Mouse (Mus musculus) forelimb bud, embryonic 11.5 days (tissue): ENCODE data around the gene Maats1.

Experiments
- DNase-seq: peaks from one replicate; pipeline ENCODE4 v3.0.0-alpha.2; 2012; ENCODE audit warnings: low read depth, low spot score

Maats1 gene

DNA sequence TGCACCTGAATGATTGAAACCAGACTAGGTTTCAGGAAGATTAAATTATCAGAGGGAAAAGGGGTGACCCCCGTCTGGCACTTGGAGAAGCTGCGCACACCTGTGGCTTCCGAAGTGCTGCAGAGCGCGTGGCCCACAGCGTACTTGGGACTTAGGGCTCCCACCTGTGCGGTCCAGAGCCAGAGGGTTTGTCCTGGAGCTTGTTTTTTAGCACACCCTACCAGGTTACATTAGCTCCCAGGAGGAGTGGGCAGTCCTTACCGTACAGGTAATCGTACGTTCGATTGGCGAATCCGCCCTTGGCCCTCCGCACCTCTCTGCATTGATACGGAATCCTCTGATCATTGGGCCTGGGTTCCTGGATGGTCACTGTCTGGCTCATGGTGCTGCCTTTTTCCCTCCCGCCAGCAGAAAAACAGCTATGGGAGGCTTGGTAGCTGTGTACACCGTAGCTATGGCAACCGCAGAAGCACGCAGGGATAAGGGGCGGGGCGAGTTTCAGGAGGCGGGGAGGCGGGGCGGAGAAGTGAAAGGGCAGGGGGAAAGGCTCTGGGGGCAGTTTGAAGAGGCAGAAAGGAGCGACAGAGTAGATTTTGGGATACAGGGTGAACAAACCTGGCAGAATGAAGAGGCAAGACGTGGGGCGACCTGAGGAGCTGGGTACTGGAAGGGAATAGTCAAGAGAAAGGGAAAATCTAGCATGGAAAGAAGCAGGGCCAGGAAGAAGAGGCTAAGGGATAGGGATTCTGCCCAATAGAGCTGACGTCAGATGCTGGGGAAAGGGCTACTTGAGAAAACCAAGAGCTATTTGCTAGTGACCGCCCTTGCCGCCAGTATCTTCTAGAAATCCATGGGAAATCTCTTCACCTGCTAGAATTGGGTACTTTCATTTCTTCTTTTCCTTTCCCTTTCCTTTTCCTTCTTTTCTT, at the start of gene Maats1:
Maats1 (minus strand) TSS at position 748 of the 929 bp plus-strand sequence.
- DNase-seq: peak; percentile 84

DNA sequence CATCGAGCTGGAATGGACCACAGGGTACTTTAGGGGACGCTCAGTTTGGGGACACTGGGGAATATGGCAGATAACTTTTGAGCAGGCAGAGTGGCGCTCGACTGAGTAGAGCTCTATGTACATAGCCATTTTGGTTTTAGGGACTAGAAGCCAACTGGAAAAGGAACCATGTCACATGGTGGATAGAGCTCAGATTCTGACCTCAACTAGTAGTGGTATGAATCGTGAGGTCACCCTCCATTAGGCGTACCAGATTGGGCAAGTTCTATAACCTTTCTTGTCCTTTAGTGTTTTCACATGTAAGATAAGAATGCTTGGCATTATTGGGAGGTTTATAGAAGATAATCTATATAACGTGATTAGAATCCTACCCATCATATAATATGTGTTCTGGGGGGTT, 48.4 kb upstream of the Maats1 start:
- DNase-seq: no peak

GRCm38 (mm10) chr16:38389284-38389893, 47.4 kb upstream of the Maats1 start:
- no peak for DNase-seq

DNA sequence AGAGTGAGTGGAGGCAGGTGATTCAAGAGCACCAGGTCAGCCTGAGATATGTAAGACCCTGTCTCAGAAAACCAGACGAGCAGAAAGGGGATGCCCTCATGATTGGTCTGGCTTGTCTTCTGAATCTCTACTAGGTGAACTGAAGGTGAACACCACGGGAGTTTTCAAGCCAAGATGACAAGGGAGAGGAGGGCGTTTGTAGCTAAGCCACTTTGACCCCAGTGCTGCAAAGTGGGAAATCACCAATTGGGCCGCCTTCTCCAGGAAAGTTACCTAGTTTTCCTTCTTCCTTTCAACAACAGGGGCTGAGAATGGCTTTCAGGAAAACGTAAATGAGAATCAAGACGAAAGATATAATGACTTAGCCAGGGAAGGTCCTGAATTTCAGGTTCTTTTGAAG, 46.8 kb upstream of the Maats1 start:
- no peak for DNase-seq

DNA sequence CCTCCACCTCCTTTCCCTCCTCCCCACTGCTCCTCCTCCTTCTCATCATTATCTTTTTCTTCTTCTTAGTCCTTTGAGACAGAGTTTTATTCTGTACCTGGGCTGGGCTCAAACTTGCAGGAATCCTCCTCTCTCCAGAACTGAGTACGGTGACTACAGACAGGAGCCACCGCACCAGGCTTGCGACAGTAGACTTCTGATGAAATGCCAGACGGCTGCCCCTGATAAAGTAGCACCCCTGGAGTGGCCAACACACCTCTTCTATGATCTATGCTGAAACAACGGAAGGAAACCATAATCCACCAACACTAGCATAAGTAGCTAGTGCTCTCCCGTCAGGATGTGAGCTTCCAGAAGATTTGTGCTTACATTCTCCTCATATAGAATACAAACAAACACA, 45.4 kb upstream of the Maats1 start:
- no peak for DNase-seq

- no peak for DNase-seq
Observed at GRCm38 (mm10) chr16:38385700-38386099, 43.8 kb upstream of the Maats1 start.

- no peak for DNase-seq
Observed at GRCm38 (mm10) chr16:38385184-38385634, 43.3 kb upstream of the Maats1 start.

- no peak for DNase-seq
Observed at GRCm38 (mm10) chr16:38383683-38384082, 41.7 kb upstream of the Maats1 start.

- DNase-seq: no peak
Observed at GRCm38 (mm10) chr16:38379926-38380325, 38.0 kb upstream of the Maats1 start.

DNA sequence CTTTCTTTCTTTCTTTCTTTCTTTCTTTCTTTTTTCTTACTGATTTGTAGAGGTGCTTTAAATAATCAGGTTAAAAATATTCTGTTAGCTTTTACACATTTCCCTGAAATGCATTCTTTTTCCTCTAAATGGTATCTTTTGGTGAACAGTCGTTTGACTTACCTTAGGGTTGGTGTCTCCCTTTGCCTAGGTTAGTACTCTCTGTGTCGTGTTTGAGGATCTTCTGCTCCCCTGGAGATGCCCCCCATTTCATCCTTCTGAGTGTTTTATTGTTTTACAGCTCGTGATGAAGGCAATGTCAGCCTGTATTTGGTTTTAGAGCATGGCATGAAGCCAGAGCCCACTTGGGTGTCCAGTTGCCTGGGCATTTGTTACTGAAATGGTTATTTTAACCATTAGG, 37.5 kb upstream of the Maats1 start:
- no peak for DNase-seq

GRCm38 (mm10) chr16:38379088-38379487, 37.1 kb upstream of the Maats1 start:
- DNase-seq: no peak

GRCm38 (mm10) chr16:38378591-38378990, 36.6 kb upstream of the Maats1 start:
- DNase-seq: no peak

GRCm38 (mm10) chr16:38377546-38377945, 35.6 kb upstream of the Maats1 start:
- DNase-seq: no peak

- DNase-seq: no peak
Observed at GRCm38 (mm10) chr16:38376841-38377249, 34.9 kb upstream of the Maats1 start.

DNA sequence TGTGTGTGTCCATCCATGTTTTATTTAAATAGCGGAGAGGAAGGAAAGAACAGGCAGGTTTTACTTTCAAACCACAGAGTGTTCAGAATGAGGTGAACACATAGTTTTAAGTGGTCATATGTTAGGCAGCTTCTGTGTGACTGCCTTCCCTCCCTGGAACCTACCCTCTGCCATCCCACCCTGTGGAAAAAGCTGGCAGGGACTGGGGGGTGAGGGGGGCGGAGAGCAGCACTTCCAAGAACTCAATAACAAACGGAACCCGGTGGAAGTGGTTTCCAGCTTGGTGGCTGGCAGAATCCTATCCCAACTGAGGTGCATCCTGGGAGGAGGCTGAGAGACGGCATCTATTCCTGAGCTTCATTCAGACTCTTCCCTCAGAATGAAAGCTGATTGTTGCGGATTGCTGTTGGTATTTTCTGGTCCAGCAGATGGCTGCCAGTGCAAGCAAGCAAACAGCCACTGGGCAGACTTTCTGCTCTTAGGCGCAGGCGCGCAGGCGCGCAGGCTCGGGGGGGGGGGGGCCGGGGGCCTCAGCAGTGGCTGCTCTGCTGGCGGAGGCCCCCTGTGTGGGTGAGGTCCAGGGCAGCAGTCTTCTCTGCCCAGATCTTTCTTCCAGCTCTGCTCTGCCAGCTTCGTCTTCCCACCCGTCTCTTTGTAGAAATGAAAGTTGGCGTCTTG, 34.4 kb upstream of the Maats1 start:
- DNase-seq: no peak

- no peak for DNase-seq
Observed at GRCm38 (mm10) chr16:38375182-38375581, 33.2 kb upstream of the Maats1 start.

DNA sequence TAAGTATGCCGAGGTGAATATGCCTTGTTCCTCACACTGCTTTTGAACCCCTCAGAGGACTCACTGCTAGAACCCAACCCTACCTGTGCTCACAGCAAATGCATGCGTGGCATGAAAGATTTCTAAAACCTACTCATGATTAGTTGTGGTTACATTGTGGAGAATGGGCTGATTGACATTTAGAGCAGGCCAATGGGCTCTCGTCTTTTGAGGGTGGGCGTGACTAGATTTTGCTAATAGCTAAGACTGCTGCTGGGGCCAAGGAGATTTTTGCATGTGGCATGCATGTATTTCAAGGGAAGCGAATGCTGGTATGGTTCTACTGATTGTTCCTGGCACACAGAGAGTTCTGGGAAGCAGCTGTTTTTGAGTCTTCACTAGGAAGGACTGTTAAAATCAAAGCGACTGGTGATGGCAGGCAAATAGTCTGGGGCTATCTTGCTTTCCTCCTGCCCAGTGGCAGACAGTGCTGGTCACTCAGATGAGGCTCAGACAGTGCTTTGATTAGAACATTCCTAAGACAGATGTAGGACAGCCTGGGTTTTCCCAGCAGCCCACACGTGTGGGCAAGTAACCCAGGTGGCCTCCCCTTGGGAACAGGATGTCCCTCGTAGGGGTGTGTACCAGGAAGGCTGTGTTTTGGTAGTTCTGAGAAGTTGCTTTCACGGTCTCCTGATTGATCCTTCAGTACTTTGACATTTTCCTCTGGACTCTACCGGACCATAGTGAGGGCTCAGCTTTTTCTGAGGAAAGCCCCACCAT, 32.6 kb upstream of the Maats1 start:
- no peak for DNase-seq

GRCm38 (mm10) chr16:38373941-38374340, 32.0 kb upstream of the Maats1 start:
- no peak for DNase-seq

- DNase-seq: no peak
Observed at GRCm38 (mm10) chr16:38373439-38373838, 31.5 kb upstream of the Maats1 start.

DNA sequence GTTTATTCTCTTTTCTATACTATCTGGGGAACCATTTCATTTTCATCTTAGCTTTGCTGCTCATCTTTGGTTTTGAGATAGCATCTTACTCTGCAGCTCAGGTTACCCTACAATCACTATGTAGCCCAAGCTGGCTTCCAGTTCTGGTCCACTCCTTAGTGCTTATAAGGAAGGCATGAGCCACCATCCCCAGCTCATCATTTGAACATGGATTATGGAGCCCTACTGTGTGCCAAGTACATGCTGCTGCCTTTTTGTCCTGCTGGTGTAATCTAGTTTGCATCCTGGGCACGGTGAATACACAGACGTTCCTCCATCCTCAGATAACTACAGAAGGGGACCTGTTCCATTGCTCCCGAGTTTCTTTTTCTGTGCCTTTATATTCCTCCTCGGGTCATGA, 30.9 kb upstream of the Maats1 start:
- no peak for DNase-seq

DNA sequence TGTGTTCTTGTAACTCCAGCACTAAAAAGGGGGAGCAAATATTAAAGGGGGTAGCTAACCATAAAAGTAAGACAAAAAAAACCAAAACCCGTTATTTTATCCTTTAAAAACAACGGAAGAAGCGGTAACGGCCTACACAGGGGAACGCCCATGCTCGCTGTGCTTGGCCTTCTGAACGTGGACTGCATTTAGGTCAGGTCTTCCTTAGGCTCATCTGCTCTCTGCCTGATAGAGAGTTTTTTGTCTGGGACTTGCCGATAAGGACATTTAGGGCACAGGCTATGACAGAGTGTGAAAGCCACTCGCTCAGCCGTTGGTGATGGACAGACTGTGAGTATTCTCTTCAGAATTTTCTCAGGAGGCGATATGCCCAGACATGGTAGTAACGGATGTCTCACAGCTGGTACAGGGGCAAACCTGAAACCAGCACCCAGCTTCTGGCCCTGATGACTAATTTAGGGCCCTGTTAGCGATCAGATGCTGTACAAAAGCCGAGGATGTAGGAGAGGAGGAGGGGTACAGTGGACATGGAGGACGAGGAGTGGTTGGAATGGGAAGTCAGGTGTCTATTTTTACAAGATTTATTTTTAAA, 29.9 kb upstream of the Maats1 start:
- no peak for DNase-seq
